Mouse (Mus musculus) forebrain, embryonic 13.5 days (tissue): Measurements from ENCODE around the gene Cacng7. TPM values are rescaled to one million over a fixed set of nuclear protein-coding genes. Genes with fewer than 3 reads are reported as not detected.
"Not testable (repeated sequence)": the region's sequence is repeated elsewhere in the genome, so short reads cannot be mapped to it uniquely, and the experiment has no call there.

ENCODE experiments used
- ATAC-seq: fragments of 200-750 bp; cut with Nextera tagmentation; 2 replicates; pipeline ENCODE4 v1.8.0; 2017
- H3K27ac ChIP-seq: fragments of 300-500 bp; sonication (generic); 2 replicates; pipeline ENCODE4 v1.5.1; 2015; ENCODE audit warnings: inconsistent platforms, mild to moderate bottlenecking, moderate library complexity
- H3K27me3 ChIP-seq: fragments of 300-500 bp; sonication (generic); 2 replicates; pipeline ENCODE4 v1.6.1; 2015; ENCODE audit warnings: mild to moderate bottlenecking, inconsistent platforms
- H3K36me3 ChIP-seq: fragments of 300-500 bp; sonication (generic); 2 replicates; pipeline ENCODE4 v1.6.1; 2015; ENCODE audit warnings: mild to moderate bottlenecking, inconsistent platforms; ENCODE audit not compliant: poor library complexity, severe bottlenecking
- H3K4me1 ChIP-seq: fragments of 300-500 bp; sonication (generic); 2 replicates; pipeline ENCODE4 v1.6.1; 2015; ENCODE audit warnings: inconsistent platforms
- H3K4me2 ChIP-seq: fragments of 300-500 bp; sonication (generic); 2 replicates; pipeline ENCODE4 v1.6.1; 2015; ENCODE audit warnings: inconsistent platforms, mild to moderate bottlenecking, moderate library complexity
- H3K4me3 ChIP-seq: fragments of 300-500 bp; sonication (generic); 2 replicates; pipeline ENCODE4 v1.5.1; 2015; ENCODE audit warnings: mild to moderate bottlenecking, inconsistent platforms
- H3K9ac ChIP-seq: fragments of 300-500 bp; sonication (generic); 2 replicates; pipeline ENCODE4 v1.6.1; 2015; ENCODE audit warnings: mild to moderate bottlenecking, inconsistent platforms
- H3K9me3 ChIP-seq: fragments of 300-500 bp; sonication (generic); replicated peaks from 2 replicates; pipeline ENCODE4 v1.6.1; 2016; ENCODE audit warnings: inconsistent platforms
- WGBS: fragments of 180-500 bp; shearing (Covaris S2); methylation state at CpG from one replicate; pipeline ENCODE4 v1.1.7; 2015; 5-methylcytosine and 5-hydroxymethylcytosine counted together
- polyA plus RNA-seq: library from polyadenylated mRNA; unstranded; fragments of >200 nt; fragmentation: Nextera tagmentation; extraction: Ambion mirVana; gene quantifications from 2 replicates; pipeline ENCODE4 v1.2.1, GENCODE M21; 2015

The Cacng7 gene
- polyA plus RNA-seq, 1 experiment from 2014 or later: 4.6 TPM

GRCm38 (mm10) chr7:3384807-3385319 lies 52.1 kb downstream of the Cacng7 start:
- Histone ChIP-seq H3K4me1 (peaks cover 17% of the 10 kb centered on the region), H3K9me3 (no peaks in the 10 kb centered on the region), H3K4me2 (no peak overlapping the region), H3K27ac (no peak overlapping the region), H3K36me3 (no peaks in the 10 kb centered on the region), H3K27me3 (no peaks in the 10 kb centered on the region), H3K4me3 (no peak overlapping the region), H3K9ac (no peak overlapping the region)
- WGBS: 89% methylated on average over 5 of the region's 5 CpGs
- ATAC-seq: no peak

GRCm38 (mm10) chr7:3386036-3386730 lies 53.4 kb downstream of the Cacng7 start:
- 87% methylated on average over 6 of the region's 6 CpGs for WGBS
- Histone ChIP-seq H3K4me2 (no peak overlapping the region), H3K4me3 (no peak overlapping the region), H3K27ac (no peak overlapping the region), H3K4me1 (peaks cover 19% of the 10 kb centered on the region), H3K27me3 (no peaks in the 10 kb centered on the region), H3K9ac (no peak overlapping the region), H3K36me3 (no peaks in the 10 kb centered on the region), H3K9me3 (no peaks in the 10 kb centered on the region)
- no peak for ATAC-seq

- no peaks in the 10 kb centered on the region for H3K9me3 ChIP-seq
- no peaks in the 10 kb centered on the region for H3K36me3 ChIP-seq
- H3K4me2 ChIP-seq: peak overlapping the region; percentile 86; the same call in 1 of the 2 replicates
- no peak overlapping the region for H3K9ac ChIP-seq
- no peaks in the 10 kb centered on the region for H3K27me3 ChIP-seq
- H3K27ac ChIP-seq: no peak overlapping the region
- no peak overlapping the region for H3K4me3 ChIP-seq
- no peak for ATAC-seq
- 88% methylated on average over 18 of the region's 18 CpGs for WGBS
- peaks cover 35% of the 10 kb centered on the region for H3K4me1 ChIP-seq
These were observed 55.0 kb downstream of the Cacng7 start for GRCm38 (mm10) chr7:3387761-3388160.

- Histone ChIP-seq H3K27me3 (no peaks in the 10 kb centered on the region), H3K27ac (no peak overlapping the region), H3K4me2 (peak overlapping the region; percentile 86), H3K9ac (0 out of 2 replicates have a peak overlapping the region, but pooled peaks have one; percentile 30), H3K4me1 (peaks cover 44% of the 10 kb centered on the region), H3K4me3 (peak overlapping the region; percentile 52; the same call in 1 of the 2 replicates), H3K36me3 (peaks cover under 1% of the 10 kb centered on the region), H3K9me3 (no peaks in the 10 kb centered on the region)
- 61% methylated on average over 6 of the region's 6 CpGs for WGBS
- no peak for ATAC-seq
These were observed 56.1 kb downstream of the Cacng7 start for GRCm38 (mm10) chr7:3388885-3389284.

GRCm38 (mm10) chr7:3389444-3390412 lies 57.0 kb downstream of the Cacng7 start:
- H3K4me2 ChIP-seq: peak overlapping the region; percentile 86
- peaks cover 50% of the 10 kb centered on the region for H3K4me1 ChIP-seq
- ATAC-seq: peak; percentile 65
- H3K27me3 ChIP-seq: no peaks in the 10 kb centered on the region
- H3K4me3 ChIP-seq: peak overlapping the region; percentile 52
- peak overlapping the region; percentile 77 for H3K9ac ChIP-seq
- 3% methylated on average over 16 of the region's 17 CpGs for WGBS
- peak overlapping the region; percentile 44; the same call in 1 of the 2 replicates for H3K27ac ChIP-seq
- H3K36me3 ChIP-seq: peaks cover 9% of the 10 kb centered on the region
- H3K9me3 ChIP-seq: no peaks in the 10 kb centered on the region

GRCm38 (mm10) chr7:3390413-3391080 lies 57.8 kb downstream of the Cacng7 start, which contains the start of gene Cacng8:
Gene Cacng8 (plus strand): TSS chr7:3390683.
- peak; percentile 54 for ATAC-seq
- H3K4me2 ChIP-seq: peak within 1 kb of the TSS; percentile 86
- peak within 1 kb of the TSS; percentile 77 for H3K9ac ChIP-seq
- H3K9me3 ChIP-seq: no peaks in the 10 kb centered on the region
- WGBS: 0% methylated on average over 7 of the region's 7 CpGs
- peak within 1 kb of the TSS; percentile 72 for H3K27ac ChIP-seq
- no peaks in the 10 kb centered on the region for H3K27me3 ChIP-seq
- H3K4me1 ChIP-seq: peaks cover 50% of the 10 kb centered on the region
- peak within 1 kb of the TSS; percentile 52 for H3K4me3 ChIP-seq
- peaks cover 17% of the 10 kb centered on the region for H3K36me3 ChIP-seq

- Histone ChIP-seq H3K4me3 (peak overlapping the region; percentile 52), H3K4me1 (peaks cover 50% of the 10 kb centered on the region), H3K4me2 (peak overlapping the region; percentile 86), H3K27ac (0 out of 2 replicates have a peak overlapping the region, but pooled peaks have one; percentile 31), H3K9ac (peak overlapping the region; percentile 77), H3K27me3 (no peaks in the 10 kb centered on the region), H3K36me3 (peaks cover 20% of the 10 kb centered on the region), H3K9me3 (no peaks in the 10 kb centered on the region)
- WGBS: 1% methylated on average over 12 of the region's 12 CpGs
- ATAC-seq: peak; percentile 24
These were observed 58.3 kb downstream of the Cacng7 start for GRCm38 (mm10) chr7:3391081-3391451.

GRCm38 (mm10) chr7:3391809-3392208 lies 59.1 kb downstream of the Cacng7 start:
- WGBS: 17% methylated on average over 4 of the region's 4 CpGs

GRCm38 (mm10) chr7:3397355-3397754 lies 64.6 kb downstream of the Cacng7 start:
- no peak overlapping the region for H3K4me3 ChIP-seq
- H3K27me3 ChIP-seq: no peaks in the 10 kb centered on the region
- no peak overlapping the region for H3K27ac ChIP-seq
- H3K9me3 ChIP-seq: no peaks in the 10 kb centered on the region
- H3K4me2 ChIP-seq: peak overlapping the region; percentile 17; the same call in 1 of the 2 replicates
- 49% methylated on average over 10 of the region's 10 CpGs for WGBS
- H3K36me3 ChIP-seq: peaks cover 28% of the 10 kb centered on the region
- no peak overlapping the region; the same call in 1 of the 2 replicates for H3K9ac ChIP-seq
- peak; percentile 48; the same call in 1 of the 2 replicates for ATAC-seq
- peaks cover 31% of the 10 kb centered on the region for H3K4me1 ChIP-seq

More at GRCm38 (mm10) chr7:3391809-3392208, 59.1 kb downstream of the Cacng7 start:
- Histone ChIP-seq H3K27ac (0 out of 2 replicates have a peak overlapping the region, but pooled peaks have one; percentile 2), H3K36me3 (peaks cover 25% of the 10 kb centered on the region), H3K4me1 (peaks cover 49% of the 10 kb centered on the region), H3K9ac (peak overlapping the region; percentile 77), H3K27me3 (no peaks in the 10 kb centered on the region), H3K4me2 (peak overlapping the region; percentile 86), H3K9me3 (no peaks in the 10 kb centered on the region), H3K4me3 (peak overlapping the region; percentile 52)
- ATAC-seq: peak; percentile 45

GRCm38 (mm10) chr7:3397797-3398196 lies 65.0 kb downstream of the Cacng7 start:
- H3K9ac ChIP-seq: 0 out of 2 replicates have a peak overlapping the region, but pooled peaks have one; percentile 18

GRCm38 (mm10) chr7:3398363-3398762 lies 65.6 kb downstream of the Cacng7 start:
- not testable (repeated sequence) for H3K4me3 ChIP-seq, H3K4me2 ChIP-seq, H3K27ac ChIP-seq, H3K27me3 ChIP-seq, H3K9me3 ChIP-seq, H3K9ac ChIP-seq, ATAC-seq
- WGBS: 95% methylated on average over 8 of the region's 8 CpGs
- Histone ChIP-seq H3K36me3 (peaks cover 34% of the 10 kb centered on the region), H3K4me1 (peaks cover 21% of the 10 kb centered on the region)

More at GRCm38 (mm10) chr7:3397797-3398196, 65.0 kb downstream of the Cacng7 start:
- peak; percentile 83 for ATAC-seq
- H3K36me3 ChIP-seq: peaks cover 29% of the 10 kb centered on the region
- H3K4me2 ChIP-seq: peak overlapping the region; percentile 17; the same call in 1 of the 2 replicates
- H3K27me3 ChIP-seq: no peaks in the 10 kb centered on the region
- no peaks in the 10 kb centered on the region for H3K9me3 ChIP-seq
- no peak overlapping the region for H3K27ac ChIP-seq
- no peak overlapping the region for H3K4me3 ChIP-seq
- H3K4me1 ChIP-seq: peaks cover 27% of the 10 kb centered on the region
- 13% methylated on average over 7 of the region's 7 CpGs for WGBS
